Mouse (Mus musculus): ENCODE results near the gene D930048N14Rik. TPM values are rescaled to one million over a fixed set of nuclear protein-coding genes. Genes with fewer than 3 reads are reported as not detected.
"Not testable (repeated sequence)": the region's sequence is repeated elsewhere in the genome, so short reads cannot be mapped to it uniquely, and the experiment has no call there.

Gene D930048N14Rik
- polyA plus RNA-seq, 1 experiment from 2014 or later: 3.8 TPM

DNA sequence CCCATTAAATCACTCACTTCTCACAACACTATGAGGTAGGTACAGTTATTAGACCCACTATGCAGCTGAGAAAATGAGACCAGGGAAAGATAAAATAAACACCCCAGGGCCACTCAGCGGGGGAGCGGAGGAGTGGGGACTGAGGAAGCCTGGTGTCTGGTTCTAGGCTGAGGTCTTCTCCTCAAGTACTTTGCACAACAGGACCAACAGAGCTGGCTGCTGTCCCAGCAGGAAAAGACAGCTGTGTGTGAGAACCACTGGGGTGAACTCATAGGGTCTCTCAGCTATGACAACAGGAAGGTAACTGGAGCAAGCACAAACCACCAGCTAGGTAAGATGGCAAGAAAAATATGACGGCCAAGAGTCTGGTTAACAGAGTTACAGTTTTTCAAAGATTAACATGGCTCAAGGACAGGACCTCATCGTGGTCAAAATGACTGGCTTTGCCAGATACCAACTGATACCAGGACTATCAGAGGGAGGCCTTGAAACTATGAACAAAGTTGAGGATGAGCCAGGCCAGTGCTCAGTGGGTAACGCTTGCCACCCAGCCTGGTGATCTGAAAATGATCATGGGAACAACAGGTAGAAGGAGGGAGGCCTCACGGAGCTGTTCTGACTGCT, 18.5 kb upstream of the D930048N14Rik start:
- WGBS: 68% methylated on average over 6 of the region's 6 CpGs
- peak; percentile 19; the same call in 1 of the 2 replicates for ATAC-seq (replicated peaks; ENCODE audit: low FRiP score)

GRCm38 (mm10) chr11:51633200-51633599, 17.6 kb upstream of the D930048N14Rik start:
- not testable (repeated sequence) for H3K27ac ChIP-seq; H3K4me2 ChIP-seq; H3K9ac ChIP-seq; H3K4me3 ChIP-seq (replicated peaks); ATAC-seq (replicated peaks; ENCODE audit: low FRiP score); H3K9me3 ChIP-seq (replicated peaks); H3K36me3 ChIP-seq; H3K27me3 ChIP-seq
- 94% methylated on average over 7 of the region's 7 CpGs for WGBS
- H3K4me1 ChIP-seq: peaks cover 50% of the 10 kb centered on the region

More for the DNA sequence above, 18.5 kb upstream of the D930048N14Rik start:
- H3K9ac ChIP-seq: no peak overlapping the region
- H3K27me3 ChIP-seq: no peaks in the 10 kb centered on the region
- peaks cover 42% of the 10 kb centered on the region for H3K4me1 ChIP-seq
- no peak overlapping the region for H3K4me2 ChIP-seq
- H3K4me3 ChIP-seq (replicated peaks): no peak overlapping the region
- peaks cover 18% of the 10 kb centered on the region for H3K36me3 ChIP-seq
- peak overlapping the region; percentile 65 for H3K27ac ChIP-seq
- H3K9me3 ChIP-seq (replicated peaks): no peaks in the 10 kb centered on the region

GRCm38 (mm10) chr11:51633721-51634120, 17.0 kb upstream of the D930048N14Rik start:
- Histone ChIP-seq H3K4me1 (peaks cover 52% of the 10 kb centered on the region), H3K36me3 (peaks cover 5% of the 10 kb centered on the region; the same call in 1 of the 2 replicates), H3K27ac (no peak overlapping the region), H3K4me2 (no peak overlapping the region), H3K9ac (no peak overlapping the region), H3K9me3 (replicated peaks) (no peaks in the 10 kb centered on the region), H3K27me3 (no peaks in the 10 kb centered on the region), H3K4me3 (replicated peaks) (no peak overlapping the region)
- WGBS: 90% methylated on average over 3 of the region's 3 CpGs
- ATAC-seq (replicated peaks; ENCODE audit: low FRiP score): no peak

- Histone ChIP-seq H3K9me3 (replicated peaks) (no peaks in the 10 kb centered on the region), H3K27ac (peak overlapping the region; percentile 90), H3K9ac (peak overlapping the region; percentile 73), H3K4me2 (peak overlapping the region; percentile 85), H3K4me3 (replicated peaks) (peak overlapping the region; percentile 85), H3K27me3 (no peaks in the 10 kb centered on the region), H3K4me1 (peaks cover 50% of the 10 kb centered on the region), H3K36me3 (no peaks in the 10 kb centered on the region)
- WGBS: 20% methylated on average over 6 of the region's 6 CpGs
- ATAC-seq (replicated peaks; ENCODE audit: low FRiP score): no peak
Measured at GRCm38 (mm10) chr11:51635127-51635524, 15.6 kb upstream of the D930048N14Rik start.

DNA sequence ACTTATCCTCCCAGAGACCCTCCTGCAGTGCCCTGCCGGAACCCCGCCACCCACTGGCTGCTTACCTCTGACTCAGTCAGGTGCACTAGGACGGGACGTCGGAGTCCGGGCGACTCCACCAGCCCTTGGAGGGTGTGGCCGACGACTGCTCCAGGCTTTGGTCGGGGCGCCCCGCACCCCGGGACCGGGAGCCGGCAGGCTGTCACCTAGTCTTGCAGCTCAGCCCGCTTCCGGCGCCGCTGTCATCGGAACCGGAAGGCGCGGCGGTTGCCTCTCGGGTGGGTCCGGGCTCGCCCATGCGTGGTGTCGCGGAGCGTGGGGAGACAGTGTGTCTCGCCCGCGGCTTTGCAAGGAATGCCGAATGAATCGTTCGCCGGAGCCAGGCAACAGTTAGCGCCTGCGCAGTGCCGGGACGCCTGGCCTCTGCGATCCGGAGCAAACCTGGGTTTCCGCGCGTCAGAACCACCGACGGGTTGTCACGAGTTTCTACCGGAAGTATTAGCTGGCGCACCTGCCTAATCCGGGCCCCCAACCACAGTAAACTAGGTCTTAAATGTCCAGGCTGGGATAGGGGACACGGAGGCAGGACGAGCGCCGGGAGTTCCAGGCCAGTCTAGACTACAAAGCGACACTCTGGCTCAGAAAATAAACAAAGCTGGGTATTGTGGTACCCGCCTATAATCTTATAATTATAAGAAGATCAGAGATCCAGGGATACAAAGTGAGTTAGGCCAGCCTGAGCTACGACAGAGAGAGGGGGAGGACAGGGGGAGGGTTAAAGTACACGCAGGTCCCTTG, 15.0 kb upstream of the D930048N14Rik start, which contains the start of gene Rmnd5b:
Gene Rmnd5b (minus strand): TSS at position 372 of the 798 bp plus-strand sequence.
- no peaks in the 10 kb centered on the region for H3K27me3 ChIP-seq
- ATAC-seq (replicated peaks; ENCODE audit: low FRiP score): peak; percentile 70
- H3K4me2 ChIP-seq: peak within 1 kb of the TSS; percentile 85
- peaks cover 49% of the 10 kb centered on the region for H3K4me1 ChIP-seq
- H3K9ac ChIP-seq: peak within 1 kb of the TSS; percentile 73
- no peaks in the 10 kb centered on the region for H3K9me3 ChIP-seq (replicated peaks)
- peak within 1 kb of the TSS; percentile 90 for H3K27ac ChIP-seq
- H3K4me3 ChIP-seq (replicated peaks): peak within 1 kb of the TSS; percentile 85
- under 1% methylated on average over 61 of the region's 61 CpGs for WGBS
- H3K36me3 ChIP-seq: no peaks in the 10 kb centered on the region

DNA sequence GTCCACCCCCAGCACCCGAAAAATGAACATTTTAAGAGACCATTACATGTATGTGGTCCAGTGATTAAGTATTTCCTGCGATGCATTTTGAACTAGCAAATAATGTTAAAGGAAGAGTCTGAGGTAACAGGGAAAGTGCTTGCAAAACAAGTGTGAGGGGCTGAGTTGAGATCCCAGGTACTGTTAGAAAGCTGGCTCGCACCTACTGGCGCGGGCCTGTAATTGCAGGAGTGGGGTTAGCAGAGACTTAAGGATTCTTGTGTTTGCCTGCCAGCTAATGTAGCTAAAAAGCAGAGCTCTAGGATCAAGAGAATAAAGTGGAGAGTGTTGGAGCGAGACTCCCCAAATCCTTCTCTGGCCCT, 14.4 kb upstream of the D930048N14Rik start:
- Histone ChIP-seq H3K4me2 (peak overlapping the region; percentile 85), H3K9me3 (replicated peaks) (no peaks in the 10 kb centered on the region), H3K27ac (peak overlapping the region; percentile 90), H3K4me3 (replicated peaks) (peak overlapping the region; percentile 85), H3K9ac (peak overlapping the region; percentile 73), H3K27me3 (no peaks in the 10 kb centered on the region), H3K4me1 (peaks cover 43% of the 10 kb centered on the region), H3K36me3 (no peaks in the 10 kb centered on the region)
- ATAC-seq (replicated peaks; ENCODE audit: low FRiP score): peak; percentile 53; the same call in 1 of the 2 replicates
- WGBS: 2% methylated on average over 6 of the region's 6 CpGs

DNA sequence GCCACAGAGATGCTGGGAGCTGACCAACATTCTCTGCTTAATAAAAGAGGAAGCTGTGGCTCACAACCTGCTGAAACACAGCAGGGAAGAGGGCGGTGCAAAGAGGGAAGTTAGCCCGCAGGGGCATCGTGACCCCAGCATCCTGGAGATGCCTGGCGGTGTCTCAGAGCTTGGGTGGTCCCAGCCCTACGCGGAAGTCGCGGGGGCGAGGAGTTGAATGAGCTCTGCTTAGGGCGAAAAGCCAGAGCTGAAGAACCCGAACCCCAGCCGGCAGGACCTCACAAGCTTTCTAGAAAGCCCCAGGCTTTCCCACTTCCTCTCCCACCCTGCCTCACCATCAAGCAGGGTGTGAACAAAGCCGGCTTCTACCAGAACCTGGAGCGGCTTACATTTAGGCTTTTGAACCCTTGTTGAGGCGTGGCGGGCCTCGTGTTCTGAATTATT, 12.8 kb upstream of the D930048N14Rik start:
- Histone ChIP-seq H3K9ac (peak overlapping the region; percentile 29; the same call in 1 of the 2 replicates), H3K9me3 (replicated peaks) (no peaks in the 10 kb centered on the region), H3K4me1 (peaks cover 28% of the 10 kb centered on the region), H3K4me3 (replicated peaks) (peak overlapping the region; percentile 27), H3K36me3 (peaks cover 11% of the 10 kb centered on the region), H3K4me2 (peak overlapping the region; percentile 57), H3K27ac (peak overlapping the region; percentile 64), H3K27me3 (no peaks in the 10 kb centered on the region)
- 0 out of 2 replicates have a peak, but pooled peaks have one; percentile 9 for ATAC-seq (replicated peaks; ENCODE audit: low FRiP score)
- WGBS: 5% methylated on average over 17 of the region's 17 CpGs

- Histone ChIP-seq H3K9ac (no peak overlapping the region), H3K36me3 (peaks cover 16% of the 10 kb centered on the region), H3K27ac (peak overlapping the region; percentile 64), H3K27me3 (no peaks in the 10 kb centered on the region), H3K4me2 (peak overlapping the region; percentile 57), H3K9me3 (replicated peaks) (no peaks in the 10 kb centered on the region), H3K4me3 (replicated peaks) (no peak overlapping the region), H3K4me1 (peaks cover 28% of the 10 kb centered on the region)
- 71% methylated on average over 5 of the region's 5 CpGs for WGBS
- no peak for ATAC-seq (replicated peaks; ENCODE audit: low FRiP score)
Measured at GRCm38 (mm10) chr11:51638497-51638896, 12.3 kb upstream of the D930048N14Rik start.

DNA sequence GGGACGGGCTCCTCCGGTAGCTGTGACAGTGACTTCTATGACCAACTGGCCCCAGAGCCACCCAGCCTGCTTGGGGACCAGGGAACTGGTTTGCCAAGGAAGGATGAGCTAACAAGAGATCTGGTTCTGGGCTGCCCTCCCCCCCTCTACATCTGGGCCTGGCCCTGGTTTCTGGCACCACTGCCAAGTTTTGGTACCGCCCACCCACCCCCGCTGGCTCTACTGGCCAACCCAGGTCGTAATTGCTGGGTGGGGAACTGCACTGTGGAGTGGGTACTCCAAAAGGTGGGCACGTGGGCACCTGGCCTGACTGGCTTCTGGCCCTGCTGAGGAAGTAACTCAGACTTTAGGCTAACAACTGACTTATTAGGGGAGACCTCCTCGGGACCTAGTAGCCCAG, 10.0 kb upstream of the D930048N14Rik start:
- 79% methylated on average over 7 of the region's 7 CpGs for WGBS
- Histone ChIP-seq H3K9me3 (replicated peaks) (no peaks in the 10 kb centered on the region), H3K27me3 (no peaks in the 10 kb centered on the region), H3K4me3 (replicated peaks) (no peak overlapping the region), H3K36me3 (peaks cover 39% of the 10 kb centered on the region), H3K27ac (no peak overlapping the region), H3K9ac (no peak overlapping the region), H3K4me1 (peaks cover 32% of the 10 kb centered on the region), H3K4me2 (no peak overlapping the region)
- no peak for ATAC-seq (replicated peaks; ENCODE audit: low FRiP score)

DNA sequence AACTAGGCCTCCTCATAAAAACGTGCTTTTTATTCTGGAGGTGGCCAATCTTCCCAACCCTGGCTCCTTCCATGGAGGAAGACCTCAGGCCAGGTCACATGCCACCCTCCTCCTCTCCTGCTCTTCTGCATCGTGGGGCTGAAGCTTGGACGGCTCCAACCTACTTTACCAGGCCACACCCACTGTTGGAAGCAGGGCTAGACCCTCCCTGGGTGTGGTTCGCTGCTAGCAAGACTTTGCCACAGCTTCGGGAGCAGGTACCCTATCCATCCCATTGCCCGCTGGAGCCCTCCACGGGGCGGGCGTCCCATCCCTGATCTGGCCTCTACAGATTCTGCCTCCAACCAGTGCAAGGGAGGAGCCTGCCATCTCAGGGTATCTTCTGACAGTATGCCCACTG, 7.6 kb upstream of the D930048N14Rik start:
- Histone ChIP-seq H3K27ac (no peak overlapping the region), H3K4me3 (replicated peaks) (no peak overlapping the region), H3K4me2 (no peak overlapping the region), H3K36me3 (peaks cover 40% of the 10 kb centered on the region), H3K9ac (no peak overlapping the region), H3K27me3 (no peaks in the 10 kb centered on the region), H3K4me1 (peaks cover 35% of the 10 kb centered on the region), H3K9me3 (replicated peaks) (no peaks in the 10 kb centered on the region)
- WGBS: 74% methylated on average over 9 of the region's 9 CpGs
- no peak for ATAC-seq (replicated peaks; ENCODE audit: low FRiP score)

- no peak overlapping the region for H3K4me3 ChIP-seq (replicated peaks)
- no peak for ATAC-seq (replicated peaks; ENCODE audit: low FRiP score)
- no peak overlapping the region for H3K27ac ChIP-seq
- H3K27me3 ChIP-seq: no peaks in the 10 kb centered on the region
- H3K9me3 ChIP-seq (replicated peaks): no peaks in the 10 kb centered on the region
- peaks cover 39% of the 10 kb centered on the region for H3K4me1 ChIP-seq
- WGBS: 69% methylated on average over 15 of the region's 15 CpGs
- peaks cover 40% of the 10 kb centered on the region for H3K36me3 ChIP-seq
- no peak overlapping the region for H3K4me2 ChIP-seq
- H3K9ac ChIP-seq: no peak overlapping the region
Measured at GRCm38 (mm10) chr11:51643761-51644160, 7.0 kb upstream of the D930048N14Rik start.

- H3K27ac ChIP-seq: no peak overlapping the region
- WGBS: 77% methylated on average over 16 of the region's 16 CpGs
- no peak overlapping the region for H3K4me2 ChIP-seq
- no peak overlapping the region for H3K9ac ChIP-seq
- H3K4me1 ChIP-seq: peaks cover 43% of the 10 kb centered on the region
- no peaks in the 10 kb centered on the region for H3K27me3 ChIP-seq
- no peak for ATAC-seq (replicated peaks; ENCODE audit: low FRiP score)
- no peaks in the 10 kb centered on the region for H3K9me3 ChIP-seq (replicated peaks)
- peaks cover 40% of the 10 kb centered on the region for H3K36me3 ChIP-seq
- no peak overlapping the region for H3K4me3 ChIP-seq (replicated peaks)
Measured at GRCm38 (mm10) chr11:51644217-51644616, 6.5 kb upstream of the D930048N14Rik start.
